Mouse (Mus musculus) CD4-positive helper T cell, adult 2 months (primary cell): ENCODE results near the gene Tacr2.

Source experiments
- DNase-seq: peaks from one replicate; pipeline ENCODE4 v3.0.0-alpha.2; 2012; ENCODE audit warnings: low read depth, missing footprints, low spot score

The Tacr2 gene

GRCm38 (mm10) chr10:62252000-62252488, at the start of gene Tacr2:
Gene Tacr2 (plus strand): TSS chr10:62252438.
- DNase-seq = no peak

GRCm38 (mm10) chr10:62202574-62202973, 49.7 kb upstream of the Tacr2 start:
- no peak for DNase-seq

- no peak for DNase-seq
Measured at GRCm38 (mm10) chr10:62208241-62208896, 43.9 kb upstream of the Tacr2 start.

GRCm38 (mm10) chr10:62211310-62211709, 40.9 kb upstream of the Tacr2 start:
- no peak for DNase-seq

GRCm38 (mm10) chr10:62215169-62215616, 37.0 kb upstream of the Tacr2 start:
- DNase-seq = no peak

- no peak for DNase-seq
Measured at GRCm38 (mm10) chr10:62215633-62216032, 36.6 kb upstream of the Tacr2 start.

GRCm38 (mm10) chr10:62216595-62216994, 35.6 kb upstream of the Tacr2 start:
- DNase-seq = no peak

GRCm38 (mm10) chr10:62217196-62217595, 35.0 kb upstream of the Tacr2 start:
- DNase-seq = no peak

- DNase-seq = no peak
Measured at GRCm38 (mm10) chr10:62218044-62218788, 34.0 kb upstream of the Tacr2 start.

GRCm38 (mm10) chr10:62218789-62219172, 33.5 kb upstream of the Tacr2 start:
- no peak for DNase-seq

- DNase-seq = no peak
Measured at GRCm38 (mm10) chr10:62220732-62221514, 31.3 kb upstream of the Tacr2 start.

GRCm38 (mm10) chr10:62221647-62222046, 30.6 kb upstream of the Tacr2 start:
- no peak for DNase-seq

- DNase-seq = no peak
Measured at GRCm38 (mm10) chr10:62222777-62223176, 29.5 kb upstream of the Tacr2 start.

- DNase-seq = no peak
Measured at GRCm38 (mm10) chr10:62224231-62224630, 28.0 kb upstream of the Tacr2 start.

- DNase-seq = no peak
Measured at GRCm38 (mm10) chr10:62225839-62226238, 26.4 kb upstream of the Tacr2 start.

- no peak for DNase-seq
Measured at GRCm38 (mm10) chr10:62228126-62228525, 24.1 kb upstream of the Tacr2 start.

- DNase-seq = peak; percentile 54
Measured at GRCm38 (mm10) chr10:62230708-62231394, 21.4 kb upstream of the Tacr2 start, which contains the start of gene Tspan15. Gene Tspan15 (minus strand): TSS chr10:62231251.

- DNase-seq = no peak
Measured at GRCm38 (mm10) chr10:62231395-62231732, 20.9 kb upstream of the Tacr2 start.

- no peak for DNase-seq
Measured at GRCm38 (mm10) chr10:62231811-62232210, 20.4 kb upstream of the Tacr2 start.

GRCm38 (mm10) chr10:62236165-62236564, 16.1 kb upstream of the Tacr2 start:
- DNase-seq = no peak

GRCm38 (mm10) chr10:62237205-62237604, 15.0 kb upstream of the Tacr2 start:
- DNase-seq = no peak

GRCm38 (mm10) chr10:62238688-62239087, 13.6 kb upstream of the Tacr2 start:
- DNase-seq = no peak
